Comparison of ENCODE assay signal across 13 mouse cellular contexts in genomic region chr5:100226571-100227235, GRCm38 (mm10).
DNase-seq lines count a peak whose midpoint lies in the region; ATAC-seq and TF ChIP-seq lines count a peak whose summit lies in the region.
"Had no signal": no experiment of that assay in that cellular context is flagged by ENCODE, and none has a peak within 500 bp of the region (broad histone marks: within the 10 kb centered on the region; RNA-seq: fewer than 3 reads in every experiment).

No protein-coding gene starts in this region.

- no peaks in the 10 kb centered on the region for H3K27me3 ChIP-seq in forebrain, postnatal 0 days (ENCODE audit: insufficient read depth, low read length)
- no peaks in the 10 kb centered on the region for H3K27me3 ChIP-seq in forebrain, embryonic 14.5 days (replicated peaks; ENCODE audit: control insufficient read depth, insufficient read depth, low read length)
- H3K27me3 ChIP-seq in midbrain, embryonic 11.5 days (ENCODE audit: control insufficient read depth, insufficient read depth, low read length) = no peaks in the 10 kb centered on the region
- no peaks in the 10 kb centered on the region for H3K27me3 ChIP-seq in midbrain, embryonic 14.5 days (ENCODE audit: control insufficient read depth, insufficient read depth, low read length)
- no peaks in the 10 kb centered on the region for H3K27me3 ChIP-seq in embryonic facial prominence, embryonic 15.5 days
- H3K27me3 ChIP-seq: midbrain, embryonic 13.5 days had no signal

- no peak overlapping the region for H3K4me2 ChIP-seq in forebrain, postnatal 0 days (ENCODE audit: low read depth)
- no peak overlapping the region for H3K4me2 ChIP-seq in forebrain, embryonic 14.5 days (ENCODE audit: low read length)
- no peak overlapping the region for H3K4me2 ChIP-seq in midbrain, embryonic 11.5 days
- H3K4me2 ChIP-seq in midbrain, embryonic 14.5 days (ENCODE audit: low read length) = no peak overlapping the region
- H3K4me2 ChIP-seq in embryonic facial prominence, embryonic 15.5 days (replicated peaks) = no peak overlapping the region
- H3K4me2 ChIP-seq: midbrain, embryonic 13.5 days had no signal

- 0 out of 2 replicates have a peak, but pooled peaks cover 1% of the 10 kb centered on the region for H3K4me1 ChIP-seq in forebrain, postnatal 0 days (ENCODE audit: insufficient read depth)
- H3K4me1 ChIP-seq in forebrain, embryonic 14.5 days (ENCODE audit: control insufficient read depth, insufficient read depth, low read length) = no peaks in the 10 kb centered on the region
- H3K4me1 ChIP-seq in midbrain, embryonic 11.5 days (ENCODE audit: control insufficient read depth, insufficient read depth, low read length) = no peaks in the 10 kb centered on the region; the same call in 1 of the 2 replicates
- H3K4me1 ChIP-seq in midbrain, embryonic 14.5 days (ENCODE audit: control insufficient read depth, insufficient read depth, low read length) = no peaks in the 10 kb centered on the region
- H3K4me1 ChIP-seq in embryonic facial prominence, embryonic 15.5 days = 0 out of 2 replicates have a peak, but pooled peaks cover 10% of the 10 kb centered on the region

- H3K4me3 ChIP-seq in forebrain, postnatal 0 days (ENCODE audit: low read depth, low read length) = no peak overlapping the region
- no peak overlapping the region for H3K4me3 ChIP-seq in forebrain, embryonic 14.5 days (ENCODE audit: low read depth, low read length)
- no peak overlapping the region for H3K4me3 ChIP-seq in midbrain, embryonic 11.5 days (ENCODE audit: low read depth, low read length)
- H3K4me3 ChIP-seq in midbrain, embryonic 14.5 days (replicated peaks; ENCODE audit: low read depth, low read length) = no peak overlapping the region
- H3K4me3 ChIP-seq in embryonic facial prominence, embryonic 15.5 days (replicated peaks) = no peak overlapping the region
- H3K4me3 ChIP-seq: gastrocnemius, adult 2 months; layer of hippocampus, adult 2 months; midbrain, embryonic 13.5 days had no signal

- H3K36me3 ChIP-seq in forebrain, postnatal 0 days (ENCODE audit: insufficient read depth) = no peaks in the 10 kb centered on the region
- H3K36me3 ChIP-seq in forebrain, embryonic 14.5 days (ENCODE audit: control insufficient read depth, insufficient read depth, low read length) = no peaks in the 10 kb centered on the region
- H3K36me3 ChIP-seq in midbrain, embryonic 11.5 days (ENCODE audit: control insufficient read depth, insufficient read depth, low read length) = no peaks in the 10 kb centered on the region
- H3K36me3 ChIP-seq in midbrain, embryonic 14.5 days (ENCODE audit: control insufficient read depth, insufficient read depth, low read length) = no peaks in the 10 kb centered on the region
- H3K36me3 ChIP-seq in embryonic facial prominence, embryonic 15.5 days = no peaks in the 10 kb centered on the region
- H3K36me3 ChIP-seq: midbrain, embryonic 13.5 days had no signal

- no peaks in the 10 kb centered on the region for H3K9me3 ChIP-seq in forebrain, postnatal 0 days (ENCODE audit: low read length)
- H3K9me3 ChIP-seq in forebrain, embryonic 14.5 days (replicated peaks; ENCODE audit: control insufficient read depth, low read length) = no peaks in the 10 kb centered on the region
- no peaks in the 10 kb centered on the region for H3K9me3 ChIP-seq in midbrain, embryonic 11.5 days (ENCODE audit: control insufficient read depth, low read length)
- H3K9me3 ChIP-seq in midbrain, embryonic 14.5 days (ENCODE audit: control insufficient read depth, low read length) = no peaks in the 10 kb centered on the region
- no peaks in the 10 kb centered on the region for H3K9me3 ChIP-seq in embryonic facial prominence, embryonic 15.5 days (replicated peaks)
- H3K9me3 ChIP-seq: midbrain, embryonic 13.5 days had no signal

- WGBS in forebrain, postnatal 0 days = 80% methylated on average over 17 of the region's 17 CpGs
- WGBS in forebrain, embryonic 14.5 days = 85% methylated on average over 17 of the region's 17 CpGs
- WGBS in midbrain, embryonic 11.5 days = 77% methylated on average over 17 of the region's 17 CpGs
- 80% methylated on average over 17 of the region's 17 CpGs for WGBS in midbrain, embryonic 14.5 days
- 45% methylated on average over 17 of the region's 17 CpGs for WGBS in embryonic facial prominence, embryonic 15.5 days

- ATAC-seq in forebrain, postnatal 0 days = peak; percentile 78
- no peak for ATAC-seq in forebrain, embryonic 14.5 days
- ATAC-seq in midbrain, embryonic 11.5 days (ENCODE audit: low FRiP score) = 0 out of 2 replicates have a peak, but pooled peaks have one; percentile 40
- no peak for ATAC-seq in midbrain, embryonic 14.5 days (ENCODE audit: low FRiP score, low TSS enrichment)
- ATAC-seq in embryonic facial prominence, embryonic 15.5 days (ENCODE audit: insufficient number of reproducible peaks, low FRiP score, low TSS enrichment, low read depth) = peak; percentile 76
- peak; percentile 30; the same call in 1 of the 2 replicates for ATAC-seq in megakaryocyte-erythroid progenitor cell, adult 5-6 weeks (replicated peaks; ENCODE audit: low FRiP score, low TSS enrichment, poor library complexity, severe bottlenecking)
- ATAC-seq: midbrain, embryonic 13.5 days had no signal

- H3K9ac ChIP-seq in forebrain, postnatal 0 days = no peak overlapping the region
- H3K9ac ChIP-seq in forebrain, embryonic 14.5 days (ENCODE audit: low read length) = no peak overlapping the region
- no peak overlapping the region for H3K9ac ChIP-seq in midbrain, embryonic 11.5 days (ENCODE audit: low read length)
- no peak overlapping the region for H3K9ac ChIP-seq in midbrain, embryonic 14.5 days (replicated peaks; ENCODE audit: low read length)
- H3K9ac ChIP-seq in embryonic facial prominence, embryonic 15.5 days = no peak overlapping the region
- H3K9ac ChIP-seq: midbrain, embryonic 13.5 days had no signal

- no peak for DNase-seq in forebrain, postnatal 0 days
- DNase-seq in forebrain, embryonic 14.5 days (ENCODE audit: low spot score) = no peak
- DNase-seq in midbrain, embryonic 11.5 days (ENCODE audit: low spot score, missing footprints) = peak; percentile 83
- no peak for DNase-seq in midbrain, embryonic 14.5 days
- DNase-seq in testis, postnatal 10 days (ENCODE audit: low spot score) = no peak
- DNase-seq in left cerebral cortex, adult 8-10 months (ENCODE audit: low spot score in 2 of 2) = no peak
- DNase-seq: gastrocnemius, adult 2 months; right cerebral cortex, postnatal 14 days; thymus, postnatal 14 days had no signal

- no peak overlapping the region for H3K27ac ChIP-seq in forebrain, postnatal 0 days (ENCODE audit: low read depth, low read length)
- H3K27ac ChIP-seq in forebrain, embryonic 14.5 days (ENCODE audit: low read depth, low read length) = no peak overlapping the region
- H3K27ac ChIP-seq in midbrain, embryonic 11.5 days (ENCODE audit: low read depth, low read length) = no peak overlapping the region
- H3K27ac ChIP-seq in midbrain, embryonic 14.5 days (replicated peaks; ENCODE audit: low read depth, low read length) = no peak overlapping the region
- 0 out of 2 replicates have a peak overlapping the region, but pooled peaks have one; percentile 7 for H3K27ac ChIP-seq in embryonic facial prominence, embryonic 15.5 days (replicated peaks)
- H3K27ac ChIP-seq: gastrocnemius, adult 2 months; layer of hippocampus, adult 2 months; midbrain, embryonic 13.5 days had no signal

- no peak for TF ChIP-seq CTCF in forebrain, postnatal 0 days (IDR thresholded peaks at IDR 0.05; ENCODE audit: low read depth)

Comparison
In these comparisons a context has a peak if more than half of its experiments do, and no peak if none do; other contexts are left out.
1. ATAC-seq: peak in forebrain, postnatal 0 days (single experiment), midbrain, embryonic 11.5 days (single experiment), embryonic facial prominence, embryonic 15.5 days (single experiment) and megakaryocyte-erythroid progenitor cell, adult 5-6 weeks (single experiment); none in forebrain, embryonic 14.5 days (single experiment) and midbrain, embryonic 14.5 days (single experiment).